Mouse (Mus musculus) kidney, postnatal 36 days (tissue): ENCODE results near the gene Gsdma.
A peak's percentile ranks its signal among the peaks of the same experiment; 100 is the strongest.

Source experiments
- DNase-seq, 2 experiments: peaks; one replicate each; pipeline ENCODE4 v3.0.0; 2021 to 2022; ENCODE audit warnings: mixed read lengths in 2 of 2

The Gsdma gene

DNA sequence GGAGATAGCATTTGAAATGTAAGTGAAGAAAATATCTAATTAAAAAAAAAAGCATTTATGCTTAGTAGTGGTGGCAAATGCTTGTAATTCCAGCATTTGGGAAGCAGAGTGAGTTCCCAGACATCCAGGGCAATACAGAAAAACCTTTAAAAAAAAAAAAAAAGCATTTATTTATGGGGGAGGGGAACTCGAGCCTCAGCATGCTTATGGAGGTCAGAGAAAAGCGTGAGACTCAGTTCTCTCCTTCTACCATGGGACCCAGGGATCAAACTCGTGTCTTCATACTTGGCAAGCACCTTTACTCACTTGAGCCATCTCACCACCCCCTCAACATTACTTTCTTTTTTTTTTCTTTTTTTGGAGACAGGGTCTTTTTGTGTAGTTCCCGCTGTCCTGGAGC lies 17.0 kb downstream of the Gsdma start:
- DNase-seq: no peak

GRCm38 (mm10) chr11:98681786-98682745 lies 17.9 kb downstream of the Gsdma start, which contains the start of gene Psmd3:
Gene Psmd3 (plus strand): TSS chr11:98682554.
- DNase-seq: peak; percentile 95 to 97

- peak in 1 of 2 experiments; percentile 36 for DNase-seq
Observed at GRCm38 (mm10) chr11:98682811-98683210, 18.7 kb downstream of the Gsdma start.

DNA sequence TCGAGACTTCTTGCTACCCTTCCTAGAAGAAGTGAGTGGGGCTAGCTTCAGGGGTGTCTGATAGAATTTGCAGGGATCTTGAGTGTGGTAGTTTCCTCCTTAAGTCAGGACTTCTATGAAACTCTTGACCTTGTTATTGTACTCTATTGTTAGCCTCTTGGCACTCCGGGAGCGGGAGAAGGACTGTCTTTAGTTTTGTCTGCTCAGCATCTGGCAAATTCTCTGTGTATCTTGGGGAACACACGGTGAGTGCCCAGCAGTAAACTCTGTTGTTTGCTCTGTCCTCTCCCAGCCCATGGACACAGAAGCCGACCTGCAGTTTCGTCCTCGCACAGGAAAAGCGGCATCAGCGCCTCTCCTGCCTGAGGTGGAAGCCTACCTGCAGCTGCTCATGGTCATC lies 21.5 kb downstream of the Gsdma start:
- peak; percentile 47 to 53 for DNase-seq

- DNase-seq: peak; percentile 78 to 90
Observed at GRCm38 (mm10) chr11:98686976-98687375, 22.8 kb downstream of the Gsdma start.

GRCm38 (mm10) chr11:98688009-98688408 lies 23.9 kb downstream of the Gsdma start:
- DNase-seq: no peak

DNA sequence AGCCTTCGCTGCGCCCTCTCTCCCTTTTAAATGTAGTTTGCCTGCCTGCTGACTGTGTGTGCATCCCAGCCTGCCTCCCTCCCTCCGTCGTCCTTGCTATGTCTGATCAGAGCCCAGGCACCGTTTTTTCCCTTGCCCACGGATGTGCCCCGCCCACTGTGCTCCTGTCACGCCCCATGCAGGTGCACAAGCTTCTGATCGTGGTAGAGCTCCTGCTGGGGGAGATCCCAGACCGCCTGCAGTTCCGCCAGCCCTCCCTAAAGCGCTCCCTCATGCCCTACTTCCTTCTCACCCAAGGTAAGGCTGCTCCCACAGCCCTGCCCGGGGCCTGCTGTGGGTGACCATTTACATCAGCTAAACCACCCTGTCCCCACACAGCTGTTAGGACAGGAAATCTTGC lies 29.1 kb downstream of the Gsdma start:
- peak in 1 of 2 experiments; percentile 35 for DNase-seq

- DNase-seq: no peak
Observed at GRCm38 (mm10) chr11:98693746-98694145, 29.6 kb downstream of the Gsdma start.

GRCm38 (mm10) chr11:98694301-98694700 lies 30.1 kb downstream of the Gsdma start:
- no peak for DNase-seq

DNA sequence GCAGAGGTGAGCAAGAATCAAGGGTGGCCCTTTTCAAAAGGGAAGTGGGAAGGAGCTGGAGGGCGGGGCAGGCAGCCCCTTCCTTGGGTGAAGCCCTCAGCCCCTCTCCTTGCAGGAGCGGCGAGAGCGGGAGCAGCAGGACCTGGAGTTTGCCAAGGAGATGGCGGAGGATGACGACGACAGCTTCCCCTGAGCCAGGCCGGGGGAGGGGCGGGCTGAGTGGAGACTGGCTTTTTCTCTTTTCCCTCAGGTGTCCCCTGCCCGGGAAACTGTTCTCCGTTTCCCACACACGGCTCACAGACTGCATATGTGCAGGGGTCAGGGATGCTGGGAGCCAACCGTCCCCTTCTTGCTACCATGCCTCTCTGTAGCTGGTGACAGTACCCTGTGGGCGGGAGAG lies 31.3 kb downstream of the Gsdma start:
- no peak for DNase-seq

DNA sequence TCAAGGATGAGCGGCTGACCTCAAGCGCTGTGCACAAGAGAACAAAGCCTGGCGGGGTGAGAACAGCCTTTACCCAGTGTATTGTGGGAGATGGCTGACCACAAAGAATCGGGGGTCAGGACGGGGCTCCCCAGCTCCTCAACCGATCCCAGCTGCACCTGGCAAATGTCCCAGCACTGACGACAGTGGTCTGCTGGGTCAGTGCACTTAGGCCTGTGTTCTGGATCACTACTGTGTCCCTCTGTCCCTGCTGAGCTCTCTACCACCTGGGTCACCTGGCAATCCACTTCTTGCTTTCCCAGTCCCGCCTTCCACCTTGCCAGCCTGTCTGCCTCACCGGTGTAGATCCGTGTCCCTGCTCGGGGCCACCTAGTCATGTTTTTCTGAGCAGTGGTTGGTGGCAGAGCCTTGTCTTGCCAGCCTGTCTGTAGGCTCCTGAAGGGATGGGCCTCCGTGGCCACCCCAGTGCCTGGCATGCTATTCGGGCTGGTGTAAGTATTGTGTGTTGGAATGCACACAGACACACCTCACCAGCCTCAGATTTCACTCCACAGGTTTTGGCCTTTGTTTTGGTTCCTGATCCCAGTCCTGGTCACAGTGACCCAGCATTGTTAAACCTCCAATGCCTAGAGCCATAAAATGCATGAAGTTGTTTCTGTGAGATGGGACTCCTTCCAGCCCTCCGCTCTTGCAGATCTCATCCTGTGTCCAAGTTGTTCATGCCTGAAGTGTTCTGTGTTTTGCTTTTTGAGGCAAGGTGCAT lies 32.5 kb downstream of the Gsdma start:
- DNase-seq: peak in 1 of 2 experiments; percentile 57

DNA sequence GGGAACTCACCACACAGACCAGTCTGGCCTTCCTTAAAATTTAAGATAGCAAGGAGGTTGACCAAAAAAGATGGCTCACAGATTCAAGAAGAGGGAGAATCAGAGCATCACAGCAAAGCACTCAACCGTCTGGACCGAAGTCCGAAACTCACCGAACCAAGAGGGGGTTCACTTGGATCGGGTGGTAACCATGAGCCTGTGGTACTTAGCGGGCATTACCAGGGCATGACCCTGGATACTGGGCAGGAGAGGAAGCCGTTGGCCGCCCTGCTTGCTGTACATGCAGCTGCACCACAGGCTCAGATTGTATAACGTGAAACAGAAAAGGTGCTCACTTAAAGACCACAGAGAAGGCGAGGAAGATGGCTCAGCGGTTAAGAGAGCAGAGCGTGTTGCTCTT lies 33.1 kb downstream of the Gsdma start:
- peak; percentile 53 to 54 for DNase-seq

- DNase-seq: no peak
Observed at GRCm38 (mm10) chr11:98698849-98699640, 34.9 kb downstream of the Gsdma start.

GRCm38 (mm10) chr11:98699911-98700310 lies 35.8 kb downstream of the Gsdma start:
- peak; percentile 83 to 91 for DNase-seq

GRCm38 (mm10) chr11:98701213-98701670 lies 37.1 kb downstream of the Gsdma start, which contains the start of gene Csf3:
Gene Csf3 (plus strand): TSS chr11:98701263.
- no peak for DNase-seq

- DNase-seq: no peak
Observed at GRCm38 (mm10) chr11:98702323-98702722, 38.2 kb downstream of the Gsdma start.

- DNase-seq: no peak
Observed at GRCm38 (mm10) chr11:98705021-98705420, 40.9 kb downstream of the Gsdma start.

- peak; percentile 76 to 77 for DNase-seq
Observed at GRCm38 (mm10) chr11:98707401-98708281, 43.5 kb downstream of the Gsdma start.

GRCm38 (mm10) chr11:98708282-98708956 lies 44.3 kb downstream of the Gsdma start:
- DNase-seq: peak; percentile 39 to 73

GRCm38 (mm10) chr11:98709001-98709741 lies 45.0 kb downstream of the Gsdma start:
- DNase-seq: peak; percentile 84 to 89
